Mouse (Mus musculus) kidney, postnatal 0 days (tissue): ENCODE measurements around the gene Ptpro. TPM values are rescaled to one million over a fixed set of nuclear protein-coding genes. Genes with fewer than 3 reads are reported as not detected.
A peak's percentile ranks its signal among the peaks of the same experiment; 100 is the strongest.

Experiments
- ATAC-seq: fragments of 200-750 bp; cut with Nextera tagmentation; replicated peaks from 2 replicates; pipeline ENCODE4 v1.8.0; 2017; ENCODE audit warnings: low read depth, moderate number of reproducible peaks, moderate TSS enrichment, moderate library complexity; ENCODE audit not compliant: low FRiP score
- DNase-seq: peaks from one replicate; pipeline ENCODE4 v3.0.0-alpha.2; 2016; ENCODE audit warnings: low spot score
- H3K27ac ChIP-seq: fragments of 300-500 bp; sonication (generic); 2 replicates; pipeline ENCODE4 v1.5.1; 2014; ENCODE audit warnings: mild to moderate bottlenecking
- H3K27me3 ChIP-seq: fragments of 300-500 bp; sonication (generic); 2 replicates; pipeline ENCODE4 v1.6.1; 2014; ENCODE audit warnings: low read length, mixed read lengths; ENCODE audit not compliant: insufficient read depth
- H3K36me3 ChIP-seq: fragments of 300-500 bp; sonication (generic); 2 replicates; pipeline ENCODE4 v1.6.1; 2014; ENCODE audit warnings: low read length, mixed read lengths; ENCODE audit not compliant: insufficient read depth
- H3K4me1 ChIP-seq: fragments of 300-500 bp; sonication (generic); replicated peaks from 2 replicates; pipeline ENCODE4 v1.6.1; 2014; ENCODE audit warnings: antibody characterized with exemption, low read length, mixed read lengths; ENCODE audit not compliant: insufficient read depth
- H3K4me2 ChIP-seq: fragments of 300-500 bp; sonication (generic); 2 replicates; pipeline ENCODE4 v1.6.1; 2014; ENCODE audit warnings: mild to moderate bottlenecking, low read length, moderate library complexity, mixed read lengths
- H3K4me3 ChIP-seq: fragments of 300-500 bp; sonication (generic); replicated peaks from 2 replicates; pipeline ENCODE4 v1.5.1; 2014; ENCODE audit warnings: low read depth, low read length
- H3K9ac ChIP-seq: fragments of 300-500 bp; sonication (generic); 2 replicates; pipeline ENCODE4 v1.6.1; 2014; ENCODE audit warnings: low read depth, low read length
- H3K9me3 ChIP-seq: fragments of 300-500 bp; sonication (generic); replicated peaks from 2 replicates; pipeline ENCODE4 v1.6.1; 2016; ENCODE audit warnings: low read length, inconsistent platforms, mixed read lengths
- CTCF ChIP-seq: IDR thresholded peaks from 2 replicates; pipeline ENCODE4 v1.5.1; 2016; ENCODE audit warnings: antibody characterized with exemption, low read depth, mild to moderate bottlenecking, moderate library complexity
- WGBS: fragments of 180-500 bp; shearing (Covaris S2); extraction: QIAGEN DNeasy Blood & Tissue Kit; methylation state at CpG from one replicate; pipeline ENCODE4 v1.1.7; 2014; 5-methylcytosine and 5-hydroxymethylcytosine counted together
- polyA plus RNA-seq: library from polyadenylated mRNA; unstranded; fragments of >200 nt; fragmentation: Nextera tagmentation; extraction: Ambion mirVana; gene quantifications from 2 replicates; pipeline ENCODE4 v1.2.1, GENCODE M21; 2015

The Ptpro gene
- polyA plus RNA-seq, 1 experiment from 2014 or later = 18.4 TPM

GRCm38 (mm10) chr6:137286376-137286775 lies 34.3 kb downstream of the Ptpro start:
- Histone ChIP-seq H3K4me1 (no peaks in the 10 kb centered on the region), H3K27me3 (no peaks in the 10 kb centered on the region), H3K27ac (no peak overlapping the region), H3K36me3 (no peaks in the 10 kb centered on the region), H3K9ac (no peak overlapping the region), H3K4me3 (no peak overlapping the region), H3K4me2 (no peak overlapping the region), H3K9me3 (no peaks in the 10 kb centered on the region)
- DNase-seq (no peak), ATAC-seq (no peak)
- 88% methylated on average over 6 of the region's 6 CpGs for WGBS
- TF ChIP-seq CTCF = no peak

- DNase-seq (peak; percentile 28), ATAC-seq (no peak)
- Histone ChIP-seq H3K36me3 (no peaks in the 10 kb centered on the region), H3K4me1 (no peaks in the 10 kb centered on the region), H3K4me3 (no peak overlapping the region), H3K27ac (peak overlapping the region; percentile 36; the same call in 1 of the 2 replicates), H3K9me3 (no peaks in the 10 kb centered on the region), H3K4me2 (no peak overlapping the region), H3K9ac (no peak overlapping the region), H3K27me3 (no peaks in the 10 kb centered on the region)
- no peak for TF ChIP-seq CTCF
- WGBS = 49% methylated on average over 7 of the region's 7 CpGs
Measured at GRCm38 (mm10) chr6:137287788-137288187, 35.7 kb downstream of the Ptpro start.

GRCm38 (mm10) chr6:137288264-137288663 lies 36.1 kb downstream of the Ptpro start:
- H3K27me3 ChIP-seq = no peaks in the 10 kb centered on the region
- 81% methylated on average over 5 of the region's 5 CpGs for WGBS
- no peaks in the 10 kb centered on the region for H3K4me1 ChIP-seq
- H3K9me3 ChIP-seq = no peaks in the 10 kb centered on the region
- no peak for TF ChIP-seq CTCF
- H3K9ac ChIP-seq = no peak overlapping the region
- ATAC-seq (no peak), DNase-seq (no peak)
- no peak overlapping the region for H3K4me3 ChIP-seq
- H3K4me2 ChIP-seq = no peak overlapping the region
- no peaks in the 10 kb centered on the region for H3K36me3 ChIP-seq
- peak overlapping the region; percentile 36; the same call in 1 of the 2 replicates for H3K27ac ChIP-seq

- DNase-seq (no peak), ATAC-seq (no peak)
- no peak overlapping the region for H3K4me2 ChIP-seq
- H3K27ac ChIP-seq = no peak overlapping the region
- no peak for TF ChIP-seq CTCF
- H3K27me3 ChIP-seq = no peaks in the 10 kb centered on the region
- 77% methylated on average over 2 of the region's 2 CpGs for WGBS
- no peak overlapping the region for H3K4me3 ChIP-seq
- H3K36me3 ChIP-seq = no peaks in the 10 kb centered on the region
- H3K4me1 ChIP-seq = 0 out of 2 replicates have a peak, but pooled peaks cover 3% of the 10 kb centered on the region
- H3K9ac ChIP-seq = no peak overlapping the region
- H3K9me3 ChIP-seq = no peaks in the 10 kb centered on the region
Measured at GRCm38 (mm10) chr6:137292421-137292820, 40.3 kb downstream of the Ptpro start.

GRCm38 (mm10) chr6:137294973-137295820 lies 43.1 kb downstream of the Ptpro start:
- H3K4me2 ChIP-seq = peak overlapping the region; percentile 22
- 22% methylated on average over 20 of the region's 20 CpGs for WGBS
- peak; percentile 80 for ATAC-seq

GRCm38 (mm10) chr6:137302561-137302960 lies 50.4 kb downstream of the Ptpro start:
- H3K4me3 ChIP-seq = no peak overlapping the region
- 83% methylated on average over 4 of the region's 4 CpGs for WGBS
- no peak overlapping the region for H3K27ac ChIP-seq
- no peaks in the 10 kb centered on the region for H3K4me1 ChIP-seq
- no peaks in the 10 kb centered on the region for H3K36me3 ChIP-seq
- no peak for TF ChIP-seq CTCF
- H3K9ac ChIP-seq = no peak overlapping the region
- H3K9me3 ChIP-seq = no peaks in the 10 kb centered on the region; the same call in 1 of the 2 replicates
- H3K27me3 ChIP-seq = no peaks in the 10 kb centered on the region
- H3K4me2 ChIP-seq = no peak overlapping the region
- no peak for ATAC-seq
- no peak for DNase-seq

More at GRCm38 (mm10) chr6:137294973-137295820, 43.1 kb downstream of the Ptpro start:
- no peak for TF ChIP-seq CTCF
- Histone ChIP-seq H3K4me3 (no peak overlapping the region), H3K27me3 (no peaks in the 10 kb centered on the region), H3K9me3 (no peaks in the 10 kb centered on the region), H3K36me3 (no peaks in the 10 kb centered on the region), H3K4me1 (0 out of 2 replicates have a peak, but pooled peaks cover 3% of the 10 kb centered on the region), H3K27ac (peak overlapping the region; percentile 34; the same call in 1 of the 2 replicates), H3K9ac (no peak overlapping the region)
- DNase-seq = peak; percentile 87
